Mouse (Mus musculus) CH12.LX (cell line): ENCODE results near the gene Sox2.

Experiments used
- CTCF ChIP-seq, 2 experiments: IDR thresholded peaks in 1 of 2; conservative IDR thresholded peaks in 1 of 2; 2 replicates each; pipeline ENCODE4 v1.5.1; 2011 to 2012; ENCODE audit warnings: low read depth in 2 of 2, low read length in 2 of 2, improper control_type of control experiment in 1 of 2, inconsistent platforms in 1 of 2, mild to moderate bottlenecking in 1 of 2, moderate library complexity in 1 of 2
- E2F4 ChIP-seq: IDR thresholded peaks from 2 replicates; pipeline ENCODE4 v1.6.1; 2011; ENCODE audit warnings: low read depth, low read length, improper control_type of control experiment; ENCODE audit not compliant: insufficient replicate concordance
- EP300 ChIP-seq: IDR thresholded peaks from 2 replicates; pipeline ENCODE4 v1.6.1; 2011; ENCODE audit warnings: low read length, improper control_type of control experiment
- JUN ChIP-seq: IDR thresholded peaks from 2 replicates; pipeline ENCODE4 v1.6.1; 2011; ENCODE audit warnings: low read depth, mild to moderate bottlenecking, low read length, improper control_type of control experiment, moderate library complexity; ENCODE audit not compliant: insufficient read depth
- MAX ChIP-seq: IDR thresholded peaks from 2 replicates; pipeline ENCODE4 v1.6.1; 2011; ENCODE audit warnings: low read length, improper control_type of control experiment
- NELFE ChIP-seq: IDR thresholded peaks from 2 replicates; pipeline ENCODE4 v1.6.1; 2011; ENCODE audit warnings: low read depth, low read length, improper control_type of control experiment
- POLR2A ChIP-seq: IDR thresholded peaks from 2 replicates; pipeline ENCODE4 v1.6.1; 2011; ENCODE audit warnings: low read depth, mild to moderate bottlenecking, improper control_type of control experiment, low read length
- POLR2AphosphoS2 ChIP-seq: IDR thresholded peaks from 2 replicates; pipeline ENCODE4 v1.6.1; 2011; ENCODE audit warnings: low read depth, low read length, improper control_type of control experiment
- RAD21 ChIP-seq: IDR thresholded peaks from 2 replicates; pipeline ENCODE4 v1.6.1; 2011; ENCODE audit warnings: low read depth, mild to moderate bottlenecking, low read length, improper control_type of control experiment, moderate library complexity
- SIN3A ChIP-seq: IDR thresholded peaks from 2 replicates; pipeline ENCODE4 v1.6.1; 2012; ENCODE audit warnings: low read length, improper control_type of control experiment, inconsistent platforms
- ZNF384 ChIP-seq: IDR thresholded peaks from 2 replicates; pipeline ENCODE4 v1.6.1; 2012; ENCODE audit warnings: low read depth, low read length, improper control_type of control experiment, inconsistent platforms

- TF ChIP-seq CTCF (conservative IDR thresholded peaks at IDR 0.05 in 1 of 2, IDR thresholded peaks at IDR 0.05 in 1 of 2; ENCODE audit: low read depth in 2 of 2, low read length in 2 of 2) (no peak), RAD21 (no peak), EP300 (no peak), POLR2A (no peak), POLR2AphosphoS2 (no peak), NELFE (no peak), ZNF384 (no peak), E2F4 (no peak), MAX (no peak), SIN3A (no peak), JUN (no peak)
These were observed 9.9 kb upstream of the Sox2 start for GRCm38 (mm10) chr3:34640276-34640675.
